Mouse (Mus musculus): Measurements from ENCODE around the gene Pabpc1l.

The Pabpc1l gene

GRCm38 (mm10) chr2:164025150-164025549 is at the start of gene Pabpc1l:
TSS of gene Pabpc1l (plus strand) at chr2:164025450.
- no peak for DNase-seq (ENCODE audit: low spot score)

GRCm38 (mm10) chr2:163976448-163976847 is 48.8 kb upstream of the Pabpc1l start:
- no peak for DNase-seq (ENCODE audit: low spot score)

- no peak for DNase-seq (ENCODE audit: low spot score)
Measured at GRCm38 (mm10) chr2:163987233-163987632, 38.0 kb upstream of the Pabpc1l start.

- no peak for DNase-seq (ENCODE audit: low spot score)
Measured at GRCm38 (mm10) chr2:163992871-163993270, 32.4 kb upstream of the Pabpc1l start.

GRCm38 (mm10) chr2:163994654-163994976 is 30.6 kb upstream of the Pabpc1l start, which contains the start of gene Ywhab:
TSS of gene Ywhab (plus strand) at chr2:163994960.
- DNase-seq (ENCODE audit: low spot score) = no peak

GRCm38 (mm10) chr2:163994977-163995862 is 30.0 kb upstream of the Pabpc1l start:
- peak; percentile 76 for DNase-seq (ENCODE audit: low spot score)

- DNase-seq (ENCODE audit: low spot score) = no peak
Measured at GRCm38 (mm10) chr2:163996275-163996674, 29.0 kb upstream of the Pabpc1l start.

GRCm38 (mm10) chr2:163996899-163997298 is 28.4 kb upstream of the Pabpc1l start:
- DNase-seq (ENCODE audit: low spot score) = no peak

GRCm38 (mm10) chr2:163998981-163999380 is 26.3 kb upstream of the Pabpc1l start:
- DNase-seq (ENCODE audit: low spot score) = no peak

- no peak for DNase-seq (ENCODE audit: low spot score)
Measured at GRCm38 (mm10) chr2:164002637-164003036, 22.6 kb upstream of the Pabpc1l start.

- DNase-seq (ENCODE audit: low spot score) = no peak
Measured at GRCm38 (mm10) chr2:164004503-164004902, 20.7 kb upstream of the Pabpc1l start.

- no peak for DNase-seq (ENCODE audit: low spot score)
Measured at GRCm38 (mm10) chr2:164006932-164007331, 18.3 kb upstream of the Pabpc1l start.

GRCm38 (mm10) chr2:164007547-164007946 is 17.7 kb upstream of the Pabpc1l start:
- DNase-seq (ENCODE audit: low spot score) = no peak

- no peak for DNase-seq (ENCODE audit: low spot score)
Measured at GRCm38 (mm10) chr2:164007987-164008545, 17.2 kb upstream of the Pabpc1l start.

- DNase-seq (ENCODE audit: low spot score) = no peak
Measured at GRCm38 (mm10) chr2:164009227-164009626, 16.0 kb upstream of the Pabpc1l start.

GRCm38 (mm10) chr2:164010496-164010895 is 14.8 kb upstream of the Pabpc1l start:
- no peak for DNase-seq (ENCODE audit: low spot score)

- no peak for DNase-seq (ENCODE audit: low spot score)
Measured at GRCm38 (mm10) chr2:164010944-164011343, 14.3 kb upstream of the Pabpc1l start.

GRCm38 (mm10) chr2:164015304-164015703 is 9.9 kb upstream of the Pabpc1l start:
- no peak for DNase-seq (ENCODE audit: low spot score)

- no peak for DNase-seq (ENCODE audit: low spot score)
Measured at GRCm38 (mm10) chr2:164018910-164019309, 6.3 kb upstream of the Pabpc1l start.

GRCm38 (mm10) chr2:164019943-164020342 is 5.3 kb upstream of the Pabpc1l start:
- no peak for DNase-seq (ENCODE audit: low spot score)

- no peak for DNase-seq (ENCODE audit: low spot score)
Measured at GRCm38 (mm10) chr2:164022104-164022503, 3.1 kb upstream of the Pabpc1l start.

- no peak for DNase-seq (ENCODE audit: low spot score)
Measured at GRCm38 (mm10) chr2:164031147-164031546, 5.9 kb downstream of the Pabpc1l start.

- no peak for DNase-seq (ENCODE audit: low spot score)
Measured at GRCm38 (mm10) chr2:164032973-164033372, 7.7 kb downstream of the Pabpc1l start.
